Mouse (Mus musculus) small intestine, adult 2 months (tissue): ENCODE results near the gene Map2.

Experiments used
- CTCF ChIP-seq: fragments of 200-500 bp; IDR thresholded peaks from 2 replicates; pipeline ENCODE4 v1.5.1; 2012; ENCODE audit warnings: low read depth, mild to moderate bottlenecking, control low read depth, inconsistent platforms, low read length, moderate library complexity, mixed read lengths; ENCODE audit not compliant: insufficient replicate concordance, insufficient read length; ENCODE audit errors: extremely low read depth
- POLR2A ChIP-seq: fragments of 200-500 bp; IDR thresholded peaks from 2 replicates; pipeline ENCODE4 v1.6.1; 2012; ENCODE audit warnings: low read depth, mild to moderate bottlenecking, control low read depth, inconsistent platforms, low read length, moderate library complexity

DNA sequence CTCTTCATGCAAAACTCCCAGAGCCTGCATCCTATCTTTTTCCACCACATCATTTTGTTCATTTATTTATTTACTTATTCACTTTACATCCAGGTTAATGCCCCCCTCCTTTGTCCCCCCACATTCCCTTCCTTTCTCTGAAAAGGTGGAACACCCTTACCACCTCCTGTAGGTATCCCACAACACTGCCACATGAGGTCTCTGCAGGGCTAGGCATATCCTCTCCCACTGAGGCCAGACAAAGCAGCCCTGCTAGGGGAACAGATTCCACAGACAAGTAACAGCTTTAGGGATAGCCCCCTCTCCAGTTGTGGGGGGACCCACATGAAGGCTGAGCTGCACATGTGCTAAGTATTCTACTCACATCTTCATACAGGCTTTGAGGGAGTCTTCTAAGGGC, 154.5 kb downstream of the Map2 start:
- TF ChIP-seq CTCF (no peak), POLR2A (no peak)
